Mouse (Mus musculus) hindbrain, postnatal 0 days (tissue): ENCODE results near the gene Ttyh2. TPM values are rescaled to one million over a fixed set of nuclear protein-coding genes. Genes with fewer than 3 reads are reported as not detected.

ENCODE experiments used
- ATAC-seq: fragments of 200-750 bp; cut with Nextera tagmentation; 2 replicates; pipeline ENCODE4 v1.8.0; 2017; ENCODE audit warnings: mild to moderate bottlenecking, moderate TSS enrichment, moderate library complexity
- DNase-seq: peaks from one replicate; pipeline ENCODE4 v3.0.0-alpha.2; 2015; ENCODE audit warnings: low spot score
- H3K27ac ChIP-seq: fragments of 300-500 bp; sonication (generic); 2 replicates; pipeline ENCODE4 v1.5.1; 2014; ENCODE audit warnings: mild to moderate bottlenecking
- H3K27me3 ChIP-seq: fragments of 300-500 bp; sonication (generic); 2 replicates; pipeline ENCODE4 v1.6.1; 2014; ENCODE audit warnings: low read length, mixed read lengths; ENCODE audit not compliant: insufficient read depth
- H3K36me3 ChIP-seq: fragments of 300-500 bp; sonication (generic); 2 replicates; pipeline ENCODE4 v1.6.1; 2014; ENCODE audit warnings: low read length, mixed read lengths; ENCODE audit not compliant: insufficient read depth
- H3K4me1 ChIP-seq: fragments of 300-500 bp; sonication (generic); 2 replicates; pipeline ENCODE4 v1.6.1; 2014; ENCODE audit warnings: antibody characterized with exemption, low read length, mixed read lengths; ENCODE audit not compliant: insufficient read depth
- H3K4me2 ChIP-seq: fragments of 300-500 bp; sonication (generic); 2 replicates; pipeline ENCODE4 v1.6.1; 2014; ENCODE audit warnings: low read depth, mild to moderate bottlenecking, low read length, moderate library complexity, mixed read lengths
- H3K4me3 ChIP-seq: fragments of 300-500 bp; sonication (generic); 2 replicates; pipeline ENCODE4 v1.5.1; 2014; ENCODE audit warnings: low read length
- H3K9ac ChIP-seq: fragments of 300-500 bp; sonication (generic); replicated peaks from 2 replicates; pipeline ENCODE4 v1.6.1; 2014; ENCODE audit warnings: mild to moderate bottlenecking, low read length, moderate library complexity, mixed read lengths
- H3K9me3 ChIP-seq: fragments of 300-500 bp; sonication (generic); 2 replicates; pipeline ENCODE4 v1.6.1; 2016; ENCODE audit warnings: low read length, mixed read lengths
- CTCF ChIP-seq: IDR thresholded peaks from 2 replicates; pipeline ENCODE4 v1.5.1; 2016; ENCODE audit warnings: antibody characterized with exemption, control low read depth, low read depth
- WGBS: fragments of 180-500 bp; shearing (Covaris S2); extraction: QIAGEN DNeasy Blood & Tissue Kit; methylation state at CpG from one replicate; pipeline ENCODE4 v1.1.7; 2014; 5-methylcytosine and 5-hydroxymethylcytosine counted together
- polyA plus RNA-seq: library from polyadenylated mRNA; unstranded; fragments of >200 nt; fragmentation: Nextera tagmentation; extraction: Ambion mirVana; gene quantifications from 2 replicates; pipeline ENCODE4 v1.2.1, GENCODE M21; 2015
- total RNA-seq: library from RNA; depleted of rRNA; stranded (reverse); fragments of >200 nt; gene quantifications from 2 replicates; pipeline ENCODE4 v1.2.3, GENCODE M21; 2014; rRNA removed

Ttyh2 gene
- total RNA-seq (75.8 and 80.4 TPM in 2 replicates), polyA plus RNA-seq (38.6 and 40.3 TPM in 2 replicates)

- WGBS, result 1% methylated on average over 40 of the region's 40 CpGs
- Histone ChIP-seq H3K27me3 (no peaks in the 10 kb centered on the region), H3K9me3 (no peaks in the 10 kb centered on the region), H3K9ac (peak within 1 kb of the TSS; percentile 53), H3K4me2 (peak within 1 kb of the TSS; percentile 67), H3K4me3 (peak within 1 kb of the TSS; percentile 44), H3K36me3 (peaks cover 30% of the 10 kb centered on the region), H3K27ac (peak within 1 kb of the TSS; percentile 71), H3K4me1 (peaks cover 12% of the 10 kb centered on the region)
- ATAC-seq (peak; percentile 88), DNase-seq (peak; percentile 85)
- TF ChIP-seq CTCF, result no peak
Measured at GRCm38 (mm10) chr11:114675341-114675825, at the start of gene Ttyh2. Gene Ttyh2 (plus strand): TSS chr11:114675431.

GRCm38 (mm10) chr11:114626071-114626690 lies 49.0 kb upstream of the Ttyh2 start:
- 39% methylated on average over 13 of the region's 13 CpGs for WGBS
- Histone ChIP-seq H3K4me1 (no peaks in the 10 kb centered on the region), H3K27me3 (no peaks in the 10 kb centered on the region), H3K4me3 (no peak overlapping the region), H3K9me3 (no peaks in the 10 kb centered on the region), H3K9ac (no peak overlapping the region), H3K27ac (no peak overlapping the region), H3K4me2 (no peak overlapping the region), H3K36me3 (no peaks in the 10 kb centered on the region)
- DNase-seq, result peak; percentile 51
- no peak for TF ChIP-seq CTCF
- no peak for ATAC-seq

- no peak overlapping the region for H3K4me2 ChIP-seq
- TF ChIP-seq CTCF, result no peak
- no peaks in the 10 kb centered on the region for H3K4me1 ChIP-seq
- no peaks in the 10 kb centered on the region for H3K27me3 ChIP-seq
- no peaks in the 10 kb centered on the region for H3K9me3 ChIP-seq
- no peak overlapping the region for H3K27ac ChIP-seq
- WGBS, result 86% methylated on average over 5 of the region's 6 CpGs
- DNase-seq (no peak), ATAC-seq (no peak)
- no peak overlapping the region for H3K4me3 ChIP-seq
- H3K36me3 ChIP-seq, result no peaks in the 10 kb centered on the region
- H3K9ac ChIP-seq, result no peak overlapping the region
Measured at GRCm38 (mm10) chr11:114627036-114627435, 48.2 kb upstream of the Ttyh2 start.

- H3K4me2 ChIP-seq, result no peak overlapping the region
- 79% methylated on average over 12 of the region's 12 CpGs for WGBS
- TF ChIP-seq CTCF, result peak; percentile 62
- no peaks in the 10 kb centered on the region for H3K9me3 ChIP-seq
- no peak for ATAC-seq
- H3K36me3 ChIP-seq, result no peaks in the 10 kb centered on the region
- H3K4me3 ChIP-seq, result no peak overlapping the region
- no peaks in the 10 kb centered on the region for H3K27me3 ChIP-seq
- no peaks in the 10 kb centered on the region for H3K4me1 ChIP-seq
- H3K27ac ChIP-seq, result no peak overlapping the region
- no peak for DNase-seq
- no peak overlapping the region for H3K9ac ChIP-seq
Measured at GRCm38 (mm10) chr11:114628032-114628431, 47.2 kb upstream of the Ttyh2 start.

GRCm38 (mm10) chr11:114630044-114630443 lies 45.2 kb upstream of the Ttyh2 start:
- no peak for DNase-seq
- Histone ChIP-seq H3K9ac (no peak overlapping the region), H3K4me3 (no peak overlapping the region), H3K27ac (no peak overlapping the region), H3K9me3 (no peaks in the 10 kb centered on the region), H3K36me3 (no peaks in the 10 kb centered on the region), H3K27me3 (no peaks in the 10 kb centered on the region), H3K4me1 (no peaks in the 10 kb centered on the region), H3K4me2 (no peak overlapping the region)
- 88% methylated on average over 5 of the region's 5 CpGs for WGBS
- TF ChIP-seq CTCF, result peak; percentile 45
- ATAC-seq, result no peak

GRCm38 (mm10) chr11:114632266-114632665 lies 43.0 kb upstream of the Ttyh2 start:
- Histone ChIP-seq H3K4me1 (no peaks in the 10 kb centered on the region), H3K4me3 (no peak overlapping the region), H3K9me3 (no peaks in the 10 kb centered on the region), H3K27ac (no peak overlapping the region), H3K27me3 (no peaks in the 10 kb centered on the region), H3K9ac (no peak overlapping the region), H3K36me3 (no peaks in the 10 kb centered on the region), H3K4me2 (no peak overlapping the region)
- no peak for TF ChIP-seq CTCF
- WGBS, result 50% methylated on average over 8 of the region's 8 CpGs
- DNase-seq (no peak), ATAC-seq (no peak)

GRCm38 (mm10) chr11:114636292-114636691 lies 38.9 kb upstream of the Ttyh2 start:
- peak; percentile 99 for TF ChIP-seq CTCF
- H3K9me3 ChIP-seq, result no peaks in the 10 kb centered on the region
- H3K4me2 ChIP-seq, result peak overlapping the region; percentile 40
- no peaks in the 10 kb centered on the region for H3K27me3 ChIP-seq
- WGBS, result 0% methylated on average over 6 of the region's 6 CpGs
- peaks cover 7% of the 10 kb centered on the region; the same call in 1 of the 2 replicates for H3K4me1 ChIP-seq
- peak; percentile 74 for ATAC-seq
- no peak overlapping the region for H3K4me3 ChIP-seq
- DNase-seq, result peak; percentile 95
- H3K36me3 ChIP-seq, result no peaks in the 10 kb centered on the region
- H3K27ac ChIP-seq, result no peak overlapping the region
- H3K9ac ChIP-seq, result no peak overlapping the region
